Mouse (Mus musculus): ENCODE measurements at regions not wholly inside any gene's neighbourhood (a gene's known extent, or its start where the extent isn't known, plus 50 kb on each side); places are given as distances from the start of the nearest gene placed in this dataset.

DNA sequence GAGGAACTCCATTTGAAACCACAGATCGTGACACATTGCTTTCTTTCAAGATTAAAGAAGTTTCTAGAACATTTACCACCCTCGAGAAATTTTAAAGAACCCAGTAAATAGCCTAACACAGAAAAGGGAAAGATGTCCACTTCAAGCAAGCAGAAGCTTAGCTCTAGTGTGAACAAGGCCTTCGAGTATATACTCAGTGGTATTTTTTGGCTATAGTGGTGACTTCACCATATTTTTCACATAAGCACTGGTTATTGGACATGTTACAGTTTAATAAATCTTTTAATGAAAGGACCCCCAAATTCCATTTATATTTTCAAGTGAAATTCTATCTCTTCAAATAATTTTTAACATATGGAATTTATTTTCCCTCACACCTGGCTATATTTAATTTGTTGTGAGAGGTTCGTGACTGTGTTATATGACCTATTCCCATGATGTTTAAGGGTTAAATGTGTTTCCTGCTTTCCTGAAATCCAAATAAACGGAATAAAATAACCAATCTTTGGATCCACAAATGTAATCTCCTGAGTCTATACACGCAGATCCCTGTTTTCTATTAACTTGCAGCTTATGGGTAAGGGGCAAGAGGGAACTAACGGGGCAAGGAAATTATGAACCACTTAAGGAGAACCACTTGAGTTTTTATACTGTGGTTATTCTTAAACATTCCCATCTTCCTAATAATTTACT lies 60.6 kb upstream of the Tas2r134 start:
- intact Hi-C loops (cut with DNase I), result loop anchor here (10.0 kb wide), 1 partner anchor 242 kb away; no protein-coding TSS in a partner anchor
- DNase-seq, result no peak

DNA sequence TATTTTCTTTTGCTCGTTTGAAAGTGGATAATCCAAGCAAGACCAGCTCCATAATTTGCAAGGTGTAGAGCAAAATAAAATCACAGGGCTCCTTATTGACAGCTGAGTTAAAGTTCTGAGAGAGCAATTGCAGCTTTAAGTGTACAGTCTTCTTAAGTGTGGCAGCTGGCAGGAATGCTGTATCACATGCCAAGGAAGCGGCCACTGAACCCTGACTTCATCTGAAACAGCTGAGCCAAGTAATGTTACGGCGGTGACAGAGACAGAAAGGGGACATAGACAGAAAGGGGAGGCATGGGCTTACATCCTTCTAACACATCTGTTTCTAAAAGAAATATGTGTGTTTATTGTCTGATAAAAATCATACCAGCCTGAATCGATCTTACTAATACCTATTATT lies 63.4 kb upstream of the Tas2r134 start:
- DNase-seq, result no peak
- intact Hi-C loops (cut with DNase I), result loop anchor here (10.0 kb wide), 1 partner anchor 239 kb away; no protein-coding TSS in a partner anchor

DNA sequence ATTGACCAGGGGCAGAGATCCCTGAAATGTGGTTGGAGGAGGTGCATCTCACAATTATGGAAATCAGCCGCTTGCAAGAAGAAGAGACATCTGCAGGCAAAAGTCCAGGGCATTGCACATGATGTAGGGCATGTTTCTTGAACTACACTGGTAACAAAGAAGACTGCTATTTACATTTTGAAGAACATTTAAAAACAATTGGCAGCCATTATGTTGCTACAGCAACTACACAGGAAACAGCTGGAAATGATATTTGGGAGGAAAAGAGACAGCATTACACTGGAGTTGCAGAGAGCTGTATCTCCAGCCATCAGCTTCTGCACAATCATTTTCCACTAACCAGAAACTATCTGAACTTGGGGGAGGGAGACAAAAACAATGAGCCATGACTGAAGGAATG lies 64.1 kb upstream of the Tas2r134 start:
- DNase-seq, result no peak
- intact Hi-C loops (cut with DNase I), result loop anchor here (10.0 kb wide), 1 partner anchor 238 kb away; no protein-coding TSS in a partner anchor

DNA sequence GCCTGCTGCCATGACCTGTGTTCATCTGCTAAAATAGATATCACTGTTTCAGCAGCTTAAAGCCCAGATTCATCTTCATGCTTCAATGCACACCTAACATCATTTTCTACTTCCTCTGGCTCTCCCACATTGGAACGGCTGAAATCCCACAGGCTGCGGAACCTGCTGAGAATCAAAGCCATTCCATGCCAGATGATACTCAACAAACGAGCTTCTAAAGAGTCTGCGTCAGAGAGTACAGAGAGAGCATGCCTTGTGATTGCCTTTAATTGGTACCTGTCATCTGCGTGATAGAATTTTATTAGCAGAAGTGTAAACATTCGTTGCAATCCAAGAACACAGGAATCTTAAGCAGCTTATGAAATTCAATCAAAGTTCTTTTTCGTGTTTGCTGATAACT lies 76.4 kb upstream of the Tas2r134 start:
- intact Hi-C loops (cut with DNase I), result no loop called here
- no peak for DNase-seq

DNA sequence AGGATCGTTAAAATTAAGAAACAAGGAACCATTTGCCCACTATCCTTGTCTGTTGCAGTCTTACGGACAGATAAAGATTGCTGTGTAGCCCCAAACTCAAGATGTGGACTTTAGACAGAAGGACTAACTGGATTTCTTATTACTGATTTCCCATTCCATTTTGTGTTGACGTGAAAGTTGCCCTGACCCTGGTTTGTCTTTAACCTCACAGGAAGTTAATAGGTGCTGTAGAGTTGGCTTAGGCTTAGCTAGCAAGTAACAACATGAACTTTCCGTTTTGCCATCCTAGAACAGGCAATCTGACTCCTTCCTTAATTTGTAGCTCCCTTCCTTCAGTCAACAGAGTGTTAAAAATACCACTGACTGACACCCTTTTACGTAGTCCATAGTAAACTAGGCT lies 78.2 kb upstream of the Tas2r134 start:
- intact Hi-C loops (cut with DNase I), result loop anchor here (10.0 kb wide), 1 partner anchor 366 kb away; no protein-coding TSS in a partner anchor
- DNase-seq, result no peak

DNA sequence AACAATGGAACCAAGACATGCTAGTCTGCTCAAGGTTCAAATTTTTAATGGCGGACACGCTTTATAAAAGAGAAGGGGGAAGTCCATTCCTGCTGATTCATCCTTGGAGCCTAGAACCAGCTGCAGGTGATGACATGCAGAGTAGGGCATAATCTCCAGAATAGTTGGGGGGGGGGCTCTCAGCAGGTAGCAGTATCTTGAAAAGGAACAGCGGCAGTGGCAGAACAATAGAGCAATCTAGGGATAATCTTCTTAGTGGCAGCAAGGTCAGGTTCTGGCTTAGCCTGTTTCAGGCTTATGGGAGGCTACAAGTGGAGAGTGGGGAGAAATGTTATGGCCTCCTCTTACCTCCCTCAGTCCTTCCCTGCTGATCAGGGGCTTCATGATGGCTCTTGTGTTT lies 81.1 kb upstream of the Tas2r134 start:
- intact Hi-C loops (cut with DNase I), result loop anchor here (10.0 kb wide), 1 partner anchor 369 kb away; no protein-coding TSS in a partner anchor
- DNase-seq, result no peak

DNA sequence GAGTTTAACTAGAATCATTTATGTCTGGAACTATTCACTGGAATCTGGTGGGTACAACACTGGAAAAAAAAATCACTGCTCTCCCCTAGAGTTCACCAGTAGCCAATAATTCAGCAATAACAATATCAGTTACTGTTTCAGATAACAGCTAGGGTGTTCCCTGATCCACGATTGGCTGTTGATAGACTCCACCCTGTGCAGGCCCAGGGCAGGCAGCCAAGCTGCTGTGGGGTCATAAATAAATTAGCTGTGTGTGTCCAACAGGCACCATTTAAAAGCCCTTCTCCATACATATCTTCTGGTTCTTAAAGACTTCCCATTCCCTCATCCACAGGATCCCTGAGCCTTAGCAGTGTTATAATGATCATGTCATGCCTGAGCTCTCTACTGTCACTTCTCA lies 83.4 kb upstream of the Tas2r134 start:
- intact Hi-C loops (cut with DNase I), result loop anchor here (5.0 to 10.0 kb wide), 2 partner anchors 288 to 371 kb away; no protein-coding TSS in a partner anchor
- DNase-seq, result no peak

DNA sequence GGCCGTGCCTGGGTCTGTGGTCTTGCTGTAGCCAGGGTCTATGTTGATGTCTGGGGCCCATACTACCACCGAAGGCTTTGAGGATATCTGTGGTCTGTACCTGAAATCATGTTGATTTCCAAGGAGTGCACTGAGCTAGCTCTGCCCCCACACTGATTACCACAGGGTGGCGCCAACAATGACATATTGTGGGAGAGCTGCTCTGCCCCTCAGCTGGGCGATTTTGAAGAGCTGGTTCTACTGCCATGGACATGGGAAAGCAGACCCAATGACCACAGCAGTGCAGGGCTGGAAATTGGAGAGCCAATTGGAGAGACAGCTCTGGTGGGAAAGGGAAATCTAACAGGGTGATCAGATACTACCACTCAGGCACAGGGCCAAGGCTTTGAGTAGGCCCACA lies 85.0 kb upstream of the Tas2r134 start:
- DNase-seq, result no peak
- intact Hi-C loops (cut with DNase I), result loop anchor here (5.0 to 10.0 kb wide), 2 partner anchors 290 to 373 kb away; no protein-coding TSS in a partner anchor

DNA sequence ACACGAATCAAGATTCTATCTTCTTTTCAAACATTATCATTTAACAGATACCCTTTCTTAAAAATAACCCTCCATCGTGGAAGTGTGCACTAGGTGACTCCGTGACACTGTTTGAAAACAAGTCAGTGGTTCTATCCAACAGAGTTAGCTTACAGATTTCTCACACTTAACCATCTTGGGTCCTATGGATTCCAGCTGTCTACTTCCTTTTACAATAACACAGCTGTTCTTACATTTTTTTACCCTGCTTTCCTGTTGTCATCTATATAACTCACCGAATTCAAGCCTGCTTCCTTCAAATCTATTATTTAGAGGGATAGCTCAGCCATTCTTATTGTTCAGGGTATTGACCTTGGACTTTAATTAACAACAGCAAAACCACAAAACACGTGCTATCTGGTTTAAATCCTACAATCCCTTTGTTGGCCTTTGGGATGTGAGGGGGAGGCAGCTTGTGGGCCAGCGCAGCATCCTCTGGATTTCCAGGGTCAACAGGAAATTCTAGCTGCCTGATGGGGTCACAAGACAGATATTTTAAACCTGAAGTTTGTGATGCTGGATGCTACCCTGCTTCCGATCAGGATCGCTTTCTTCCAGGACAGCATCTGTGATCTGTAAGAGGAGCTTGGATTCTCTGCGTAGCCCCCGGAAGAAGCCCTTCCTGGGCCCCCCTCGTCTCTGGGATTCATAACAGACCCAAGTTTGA lies 94.4 kb upstream of the Tas2r134 start:
- intact Hi-C loops (cut with DNase I), result no loop called here
- DNase-seq, result no peak

DNA sequence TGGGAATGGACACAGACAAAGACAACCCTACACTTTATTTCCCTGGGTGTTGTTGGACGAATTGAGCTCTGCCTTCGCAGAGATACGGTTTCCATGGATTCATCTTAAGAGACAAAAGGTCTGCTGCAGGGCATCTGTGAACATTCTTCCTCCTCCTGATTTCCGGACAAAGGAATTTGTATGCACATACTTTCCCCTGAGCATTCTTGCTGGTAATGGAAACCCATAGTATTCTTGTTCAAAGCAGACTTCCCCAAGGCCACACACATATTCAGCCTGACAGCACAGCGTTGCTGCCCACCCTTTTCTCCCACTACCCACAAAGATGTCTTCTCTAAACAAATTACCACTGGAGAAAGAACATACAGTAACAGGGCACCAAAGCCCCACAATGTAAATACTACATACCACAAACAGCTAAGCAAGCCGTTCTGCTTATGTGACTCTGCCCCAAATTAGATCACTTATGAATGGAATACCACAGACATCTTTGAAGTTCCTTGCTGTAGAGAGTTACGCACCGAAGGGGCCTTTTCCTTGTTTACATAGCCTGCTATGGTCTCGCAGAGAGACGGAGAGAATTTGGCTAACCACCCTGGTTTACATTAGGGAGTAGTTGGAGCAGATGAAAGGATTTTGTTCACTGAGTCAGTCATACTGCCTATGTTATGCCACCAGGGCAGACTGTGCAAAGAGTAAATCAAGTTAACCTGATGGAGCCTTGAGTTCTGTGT lies 96.0 kb upstream of the Tas2r134 start:
- DNase-seq, result no peak
- intact Hi-C loops (cut with DNase I), result no loop called here

DNA sequence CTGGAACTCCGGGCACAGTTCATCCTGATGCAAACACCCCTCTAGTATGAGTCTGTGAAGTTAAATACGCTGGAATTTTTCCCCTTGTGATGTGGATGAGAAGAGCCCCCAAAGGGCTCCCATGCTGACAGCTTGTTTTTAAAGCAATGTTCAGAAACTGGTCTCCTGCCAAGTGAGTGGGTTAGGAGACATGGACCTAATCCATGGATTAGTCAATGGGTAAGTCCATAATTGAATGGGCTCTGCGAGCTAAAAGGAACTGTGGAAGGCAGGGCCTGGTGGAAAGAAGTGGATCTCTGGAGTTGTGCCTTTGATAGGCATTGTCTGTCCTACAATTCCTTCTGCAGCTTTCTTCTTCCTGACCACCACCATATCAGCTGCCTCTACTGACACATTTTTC lies 104.5 kb upstream of the Tas2r134 start:
- no peak for DNase-seq
- intact Hi-C loops (cut with DNase I), result no loop called here

DNA sequence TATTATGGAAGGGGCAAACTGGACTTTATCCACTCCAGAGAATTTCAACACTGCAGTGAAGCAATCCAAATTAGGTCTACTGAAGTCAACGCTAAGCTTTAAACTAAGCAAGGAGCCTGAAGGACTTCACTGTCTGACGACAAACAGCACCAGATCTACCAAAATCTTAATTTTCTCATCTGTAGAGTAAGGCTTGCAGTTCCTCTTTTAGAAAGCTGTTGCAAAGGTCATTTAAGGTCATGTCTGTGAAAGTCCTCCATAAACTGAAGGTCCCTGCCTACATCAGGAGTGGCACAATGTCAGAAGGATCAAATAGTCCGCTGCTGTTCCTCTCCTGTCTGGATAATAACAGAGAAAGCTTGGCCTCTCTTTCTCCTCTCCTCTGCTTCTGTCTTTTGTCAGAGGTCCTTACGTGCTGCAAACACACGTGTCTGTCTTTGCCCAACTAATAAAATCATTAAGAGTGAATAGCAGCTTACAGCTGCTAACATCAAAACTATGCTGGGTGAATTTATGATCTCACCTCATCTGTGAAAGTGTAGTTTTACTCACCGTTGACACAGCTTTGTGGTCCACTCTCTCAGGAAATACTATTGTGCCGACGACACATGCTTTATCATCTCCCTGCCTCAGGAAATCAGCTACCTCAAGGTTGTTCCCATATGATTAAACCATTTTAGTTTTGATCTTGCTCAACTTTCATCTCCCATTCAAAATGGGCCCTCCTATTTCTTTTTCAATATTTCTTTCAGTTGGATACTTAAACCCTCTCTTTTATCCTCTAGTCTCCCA lies 117.9 kb upstream of the Tas2r134 start:
- DNase-seq, result no peak
- intact Hi-C loops (cut with DNase I), result no loop called here

DNA sequence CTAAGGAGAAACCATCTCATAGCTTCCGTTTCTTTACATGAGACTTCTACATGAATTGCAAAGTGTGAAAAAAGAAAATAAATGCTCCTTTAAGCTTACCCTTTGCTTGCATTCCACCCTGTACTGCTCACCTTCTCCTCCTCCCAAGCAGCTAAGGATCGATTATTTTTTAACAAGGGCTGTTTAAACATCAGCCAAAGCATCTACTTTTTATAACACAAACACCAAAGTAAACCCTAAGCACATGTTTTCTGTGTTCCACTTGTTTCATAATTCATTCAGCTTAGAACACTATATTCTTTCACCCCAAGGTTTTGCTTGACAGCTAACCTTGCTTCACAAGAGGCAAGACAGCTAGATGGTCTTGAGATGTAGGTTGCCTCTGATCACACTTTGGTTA lies 129.4 kb upstream of the Tas2r134 start:
- no peak for DNase-seq
- intact Hi-C loops (cut with DNase I), result no loop called here

DNA sequence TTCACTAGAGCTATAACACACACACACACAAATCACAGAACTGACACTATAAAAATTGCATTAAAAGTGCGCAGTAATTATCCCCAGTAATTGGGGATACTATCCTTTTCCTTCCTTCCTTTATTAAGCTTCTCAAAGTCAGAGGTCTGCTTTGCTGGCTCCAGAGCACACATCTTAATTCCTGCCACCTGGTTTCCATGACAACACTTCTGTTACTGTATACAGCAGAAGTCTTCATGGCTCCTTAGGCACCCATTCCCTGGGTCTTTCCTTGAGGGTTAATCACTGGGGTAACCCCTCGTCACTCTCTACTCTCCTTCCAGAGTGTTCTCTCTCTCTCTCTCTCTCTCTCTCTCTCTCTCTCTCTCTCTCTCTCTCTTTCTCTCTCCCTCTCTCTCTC lies 153.6 kb upstream of the Tas2r134 start:
- no peak for DNase-seq
- intact Hi-C loops (cut with DNase I), result no loop called here

DNA sequence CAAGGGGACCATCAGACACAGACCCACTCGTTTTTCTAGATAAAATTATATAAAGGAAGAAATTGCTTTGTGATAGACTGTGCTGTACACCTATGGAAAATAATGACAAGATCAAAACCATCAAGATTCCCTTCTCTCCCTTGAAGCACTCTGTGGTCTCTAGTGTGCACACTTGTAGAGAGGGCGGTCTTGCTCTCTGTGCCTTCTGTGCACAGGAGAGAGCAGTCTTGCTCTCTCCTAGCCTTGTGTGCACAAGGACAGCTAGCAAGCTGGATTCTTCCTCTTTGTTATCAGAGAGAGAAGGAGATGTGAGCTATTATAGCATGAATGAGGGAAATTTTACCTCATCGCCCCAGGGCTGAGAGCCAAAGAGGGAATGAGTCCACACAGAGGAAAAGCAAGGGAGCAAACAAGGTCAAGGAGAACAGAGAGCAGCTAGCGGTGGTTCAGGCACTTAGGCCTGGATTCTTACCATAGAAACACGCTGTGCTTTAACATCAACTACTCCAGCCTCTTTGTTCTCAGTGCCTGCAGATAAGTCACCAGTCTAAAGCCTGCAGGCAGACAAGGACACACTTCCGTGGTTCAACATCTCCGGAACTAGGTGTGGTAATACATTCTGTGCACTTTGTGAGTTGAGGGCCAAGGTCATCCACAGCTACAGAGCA lies 160.2 kb upstream of the Tas2r134 start:
- intact Hi-C loops (cut with DNase I), result no loop called here
- no peak for DNase-seq

DNA sequence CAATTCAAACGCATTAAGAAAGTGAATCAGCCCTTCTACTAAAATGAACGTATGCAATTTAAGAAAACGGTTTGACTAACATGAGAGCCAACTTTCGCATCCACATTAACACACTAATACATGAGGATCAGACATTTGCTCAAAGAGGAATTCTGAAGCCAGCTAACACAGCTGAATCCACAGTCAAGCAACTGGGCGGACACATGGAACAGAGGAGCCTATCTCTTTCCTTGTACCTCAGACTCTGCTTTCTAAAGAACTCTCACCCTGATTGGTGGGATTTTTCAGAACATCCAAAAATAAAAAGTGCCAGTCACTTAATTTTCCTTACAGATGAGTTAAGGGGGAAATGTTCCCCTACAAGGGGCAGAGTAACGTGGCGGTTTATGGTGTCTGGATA lies 161.3 kb upstream of the Tas2r134 start:
- DNase-seq, result no peak
- intact Hi-C loops (cut with DNase I), result no loop called here

DNA sequence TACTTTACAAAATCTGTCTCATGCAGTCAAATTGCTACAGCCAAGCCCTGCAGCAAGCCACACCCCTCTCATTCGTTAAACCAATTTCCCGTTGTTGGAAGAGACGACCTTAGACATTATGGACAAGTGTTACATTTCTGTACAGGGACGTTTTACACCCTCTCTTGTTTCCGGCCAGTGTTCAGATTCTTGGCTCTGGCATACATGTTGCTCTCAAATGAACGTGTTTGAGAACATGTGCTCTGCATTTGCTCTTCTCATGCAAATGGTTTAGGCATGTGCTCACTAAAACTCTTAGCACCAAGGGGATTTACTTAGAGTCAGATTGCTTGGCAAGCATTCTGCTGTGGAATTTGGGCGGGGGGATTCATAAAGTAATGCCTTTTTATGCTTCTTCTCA lies 161.7 kb upstream of the Tas2r134 start:
- intact Hi-C loops (cut with DNase I), result no loop called here
- no peak for DNase-seq

DNA sequence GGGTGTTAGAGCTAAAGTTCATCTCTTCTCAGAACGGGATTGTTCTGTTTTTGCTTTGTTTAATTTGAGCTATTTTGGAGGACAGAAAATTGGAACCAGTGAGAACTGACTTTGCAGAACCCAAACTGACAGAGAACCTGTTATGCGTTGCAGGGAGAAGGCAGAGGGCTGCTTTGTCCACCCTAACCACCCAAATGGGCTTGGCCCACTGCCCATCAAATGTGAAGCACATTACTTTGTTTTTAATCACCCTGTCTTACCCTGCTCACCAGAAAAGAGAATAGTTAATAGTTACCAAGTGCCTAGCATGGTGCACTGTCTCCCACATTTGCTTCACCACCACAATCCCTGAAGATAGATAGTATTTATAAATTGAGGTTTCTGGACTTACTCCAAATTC lies 163.0 kb upstream of the Tas2r134 start:
- intact Hi-C loops (cut with DNase I), result no loop called here

DNA sequence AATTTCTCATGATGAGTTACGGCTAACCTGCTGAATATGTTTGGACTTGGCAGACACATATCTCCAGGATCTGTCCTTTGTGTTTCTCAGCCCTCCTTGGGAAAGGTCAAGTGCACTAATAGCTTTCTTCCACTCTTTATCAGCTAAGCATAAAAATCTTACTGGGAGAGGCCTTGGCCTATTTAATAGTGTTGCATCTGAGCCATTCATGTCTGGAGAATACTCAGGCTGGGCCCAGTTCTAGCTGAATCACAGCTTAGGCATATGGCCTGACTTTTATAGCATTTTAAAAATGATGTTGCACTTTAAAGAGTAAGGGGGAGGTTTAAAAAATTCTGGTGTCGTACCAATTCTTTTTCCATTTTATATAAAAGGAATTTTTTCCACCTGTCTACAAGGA lies 166.4 kb upstream of the Tas2r134 start:
- DNase-seq, result no peak
- intact Hi-C loops (cut with DNase I), result no loop called here

More for the DNA sequence above, 163.0 kb upstream of the Tas2r134 start:
- DNase-seq, result no peak

DNA sequence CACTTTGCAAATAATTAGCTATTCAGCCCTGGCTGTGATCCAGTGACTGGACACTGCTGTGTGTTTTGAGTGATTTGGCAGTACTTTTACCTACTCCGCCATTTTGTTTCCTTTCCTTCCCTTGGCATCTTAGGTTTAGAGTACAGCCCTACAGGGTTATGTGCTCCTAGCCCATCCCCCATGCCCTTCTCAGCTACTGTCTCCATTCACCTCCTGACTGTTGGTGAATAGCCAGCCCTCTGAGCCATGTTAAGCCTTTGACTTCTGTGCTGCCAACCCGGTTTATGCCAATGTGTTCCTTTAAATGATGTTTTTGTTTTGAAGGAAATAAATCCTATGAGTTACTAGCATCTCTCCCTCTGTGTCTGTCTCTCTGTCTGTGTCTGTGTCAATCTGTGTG lies 167.8 kb upstream of the Tas2r134 start:
- no peak for DNase-seq
- intact Hi-C loops (cut with DNase I), result no loop called here
